Mouse (Mus musculus): Measurements from ENCODE around the gene Vmn2r39. TPM values are rescaled to one million over a fixed set of nuclear protein-coding genes. Genes with fewer than 3 reads are reported as not detected.

The Vmn2r39 gene
- not detected in 2 replicates for polyA plus RNA-seq (2021; fragmentation: Nextera tagmentation)
- long read RNA-seq, experiment 1, result 0 reads
- long read RNA-seq, experiment 2, result 0 reads

GRCm38 (mm10) chr7:9030698-9031097 is at the start of gene Vmn2r39:
TSS of gene Vmn2r39 (minus strand) at chr7:9030798.

Other genes with a start within 250 kb of the Vmn2r39 start
- gene Vmn2r40, start 99.4 kb downstream of the Vmn2r39 start, polyA plus RNA-seq (2021; fragmentation: Nextera tagmentation), result not detected in 2 replicates
- gene Vmn2r38, start 67.1 kb upstream of the Vmn2r39 start, polyA plus RNA-seq (2021; fragmentation: Nextera tagmentation), result not detected in 2 replicates
- gene Vmn2r37, start 192.9 kb upstream of the Vmn2r39 start, polyA plus RNA-seq (2021; fragmentation: Nextera tagmentation), result not detected in 2 replicates

Measured in left cerebral cortex, adult 6 months (tissue).